Mouse (Mus musculus) heart, embryonic 11.5 days (tissue): ENCODE measurements around the gene Smox. TPM values are rescaled to one million over a fixed set of nuclear protein-coding genes. Genes with fewer than 3 reads are reported as not detected.

ENCODE experiments used
- ATAC-seq: fragments of 200-750 bp; cut with Nextera tagmentation; replicated peaks from 2 replicates; pipeline ENCODE4 v1.8.0; 2017; ENCODE audit warnings: moderate library complexity; ENCODE audit not compliant: insufficient number of reproducible peaks, low FRiP score, low TSS enrichment
- H3K27ac ChIP-seq: fragments of 300-500 bp; sonication (generic); 2 replicates; pipeline ENCODE4 v1.5.1; 2014; ENCODE audit warnings: mild to moderate bottlenecking, low read depth, low read length
- H3K27me3 ChIP-seq: fragments of 300-500 bp; sonication (generic); 2 replicates; pipeline ENCODE4 v1.6.1; 2014; ENCODE audit warnings: mild to moderate bottlenecking, low read length, mixed read lengths; ENCODE audit not compliant: control insufficient read depth, insufficient read depth
- H3K36me3 ChIP-seq: fragments of 300-500 bp; sonication (generic); 2 replicates; pipeline ENCODE4 v1.6.1; 2014; ENCODE audit warnings: mild to moderate bottlenecking, low read length, moderate library complexity, mixed read lengths; ENCODE audit not compliant: control insufficient read depth, insufficient read depth
- H3K4me1 ChIP-seq: fragments of 300-500 bp; sonication (generic); 2 replicates; pipeline ENCODE4 v1.6.1; 2014; ENCODE audit warnings: low read length; ENCODE audit not compliant: control insufficient read depth, insufficient read depth
- H3K4me2 ChIP-seq: fragments of 300-500 bp; sonication (generic); 2 replicates; pipeline ENCODE4 v1.6.1; 2014; ENCODE audit warnings: mild to moderate bottlenecking, moderate library complexity
- H3K4me3 ChIP-seq: fragments of 300-500 bp; sonication (generic); 2 replicates; pipeline ENCODE4 v1.5.1; 2014; ENCODE audit warnings: low read depth, low read length
- H3K9ac ChIP-seq: fragments of 300-500 bp; sonication (generic); 2 replicates; pipeline ENCODE4 v1.6.1; 2014; ENCODE audit warnings: mild to moderate bottlenecking, low read depth, low read length, moderate library complexity
- H3K9me3 ChIP-seq: fragments of 300-500 bp; sonication (generic); replicated peaks from 2 replicates; pipeline ENCODE4 v1.6.1; 2016; ENCODE audit warnings: low read length; ENCODE audit not compliant: control insufficient read depth
- WGBS: fragments of 180-500 bp; shearing (Covaris S2); extraction: QIAGEN DNeasy Blood & Tissue Kit; methylation state at CpG from one replicate; pipeline ENCODE4 v1.1.7; 2014; ENCODE audit not compliant: insufficient replicate concordance; 5-methylcytosine and 5-hydroxymethylcytosine counted together
- polyA plus RNA-seq: library from polyadenylated mRNA; unstranded; fragments of >200 nt; fragmentation: Nextera tagmentation; extraction: Ambion mirVana; gene quantifications from 2 replicates; pipeline ENCODE4 v1.2.1, GENCODE M21; 2014

The Smox gene
- polyA plus RNA-seq, 1 experiment from 2014 or later: 16.5 TPM

DNA sequence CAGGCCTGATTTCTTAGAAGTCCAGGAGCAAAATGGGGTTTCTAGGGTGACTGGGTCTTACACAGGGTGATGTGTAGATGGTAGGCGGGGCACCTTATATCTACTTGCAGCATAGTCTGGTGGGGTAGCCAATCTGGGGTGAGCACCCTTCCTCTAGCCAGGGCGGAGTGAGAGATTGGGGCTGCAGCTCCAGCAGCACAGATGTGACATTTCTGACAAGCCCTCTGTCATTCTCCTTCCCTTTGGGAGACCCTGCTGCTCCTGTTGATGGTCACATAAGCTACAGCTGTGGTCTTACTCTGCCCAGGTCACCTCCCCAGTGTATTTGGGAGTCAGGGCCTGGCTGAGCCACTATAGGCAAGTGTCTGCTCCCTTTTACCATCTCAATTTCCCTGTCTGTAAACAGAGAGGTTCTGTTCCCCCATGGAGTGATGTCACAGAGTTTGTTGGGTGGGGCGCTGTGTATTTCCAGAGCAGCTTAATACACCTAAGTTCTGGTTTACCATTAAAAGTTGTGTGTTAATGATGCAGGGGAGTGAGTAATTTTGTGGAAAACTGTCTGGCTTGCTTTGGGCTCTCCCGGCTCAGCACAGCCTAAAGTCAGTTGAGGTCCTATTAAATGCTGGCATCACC, 6.0 kb downstream of the Smox start:
- H3K4me3 ChIP-seq: no peak overlapping the region
- H3K9ac ChIP-seq: no peak overlapping the region
- peaks cover 4% of the 10 kb centered on the region; the same call in 1 of the 2 replicates for H3K27me3 ChIP-seq
- ATAC-seq: peak; percentile 92
- H3K4me1 ChIP-seq: peaks cover 9% of the 10 kb centered on the region
- H3K4me2 ChIP-seq: no peak overlapping the region; the same call in 1 of the 2 replicates
- WGBS: 79% methylated on average over 4 of the region's 4 CpGs
- H3K9me3 ChIP-seq: no peaks in the 10 kb centered on the region
- H3K36me3 ChIP-seq: no peaks in the 10 kb centered on the region
- H3K27ac ChIP-seq: peak overlapping the region; percentile 60; the same call in 1 of the 2 replicates

DNA sequence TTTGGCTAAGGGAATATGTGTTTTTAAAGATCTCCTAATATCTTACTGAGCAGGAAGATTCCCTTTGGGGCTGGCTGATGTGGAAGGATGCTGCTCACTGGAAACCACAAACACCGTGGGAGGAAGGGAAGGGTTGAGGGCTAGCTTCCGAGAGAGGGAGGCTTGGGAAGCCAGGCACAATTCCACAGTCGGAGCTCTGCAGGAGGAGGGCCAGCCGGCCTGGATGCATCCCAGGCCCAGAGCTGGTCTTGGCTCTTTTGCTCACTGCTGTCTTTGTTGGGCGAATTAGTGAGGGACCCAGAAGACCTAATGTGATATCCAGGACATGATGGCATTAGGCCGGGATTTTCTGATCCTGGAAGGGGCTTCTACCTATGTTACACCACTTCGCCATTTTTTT, 6.9 kb downstream of the Smox start:
- Histone ChIP-seq H3K27ac (no peak overlapping the region), H3K4me2 (no peak overlapping the region; the same call in 1 of the 2 replicates), H3K27me3 (peaks cover 4% of the 10 kb centered on the region; the same call in 1 of the 2 replicates), H3K9me3 (no peaks in the 10 kb centered on the region), H3K9ac (no peak overlapping the region), H3K4me1 (peaks cover 11% of the 10 kb centered on the region), H3K4me3 (no peak overlapping the region), H3K36me3 (no peaks in the 10 kb centered on the region)
- no peak for ATAC-seq
- WGBS: 63% methylated on average over 7 of the region's 7 CpGs

DNA sequence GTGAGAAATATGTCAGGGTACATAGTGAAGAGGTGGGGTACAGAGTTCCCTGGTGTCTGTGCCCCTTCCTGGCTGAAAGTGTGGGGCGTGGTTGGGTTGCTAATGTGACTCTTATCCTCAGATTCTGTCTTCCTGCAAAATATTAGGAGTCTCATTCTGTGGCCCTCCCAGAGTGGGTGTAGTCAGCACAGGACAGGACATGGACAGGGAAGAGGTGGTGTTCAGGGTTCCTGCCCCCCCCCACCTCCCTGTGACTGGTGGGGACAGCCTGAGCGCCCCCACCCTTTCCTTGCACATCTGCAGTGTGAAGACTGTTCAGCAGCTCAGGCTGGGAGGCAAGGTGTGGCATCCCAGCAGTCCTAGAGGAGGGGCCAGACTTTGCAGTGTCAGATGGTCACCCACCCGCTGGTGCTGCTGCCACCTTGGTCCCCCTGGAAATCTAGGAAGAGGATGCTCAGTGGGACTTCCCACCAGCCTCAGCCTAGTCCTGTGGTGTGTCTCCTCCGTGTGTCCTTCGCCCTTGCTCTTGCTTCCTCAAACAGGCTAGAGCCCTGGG, 8.1 kb downstream of the Smox start:
- H3K9me3 ChIP-seq: no peaks in the 10 kb centered on the region
- H3K27me3 ChIP-seq: no peaks in the 10 kb centered on the region; the same call in 1 of the 2 replicates
- no peak overlapping the region for H3K9ac ChIP-seq
- no peak for ATAC-seq
- H3K4me2 ChIP-seq: no peak overlapping the region
- no peaks in the 10 kb centered on the region for H3K36me3 ChIP-seq
- no peak overlapping the region for H3K4me3 ChIP-seq
- 54% methylated on average over 5 of the region's 5 CpGs for WGBS
- peaks cover 11% of the 10 kb centered on the region for H3K4me1 ChIP-seq
- H3K27ac ChIP-seq: no peak overlapping the region

DNA sequence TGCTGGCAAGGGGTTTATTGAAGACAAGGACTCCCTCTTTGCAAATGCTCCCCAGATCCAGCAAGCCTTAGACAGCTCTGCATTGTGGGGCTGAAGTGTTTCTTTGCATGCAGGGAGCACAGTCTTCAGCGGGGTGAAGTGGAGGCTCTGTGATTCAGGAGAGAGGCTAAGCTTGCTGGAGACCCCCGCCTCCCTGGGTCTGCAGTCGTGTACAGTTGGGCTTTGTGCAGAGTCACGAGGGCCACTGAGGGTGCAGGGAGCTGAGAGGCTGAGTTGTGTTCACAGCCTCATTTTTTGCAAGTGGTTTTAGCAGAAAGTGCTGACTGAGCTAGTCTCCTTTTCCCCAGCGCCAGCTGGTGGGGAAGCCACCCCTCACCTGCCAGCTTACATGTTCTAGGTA, 10.6 kb downstream of the Smox start:
- WGBS: 54% methylated on average over 5 of the region's 5 CpGs
- Histone ChIP-seq H3K9ac (no peak overlapping the region), H3K36me3 (no peaks in the 10 kb centered on the region), H3K27ac (no peak overlapping the region), H3K4me3 (no peak overlapping the region), H3K27me3 (no peaks in the 10 kb centered on the region; the same call in 1 of the 2 replicates), H3K4me1 (peaks cover 14% of the 10 kb centered on the region), H3K4me2 (no peak overlapping the region), H3K9me3 (no peaks in the 10 kb centered on the region)
- no peak for ATAC-seq

DNA sequence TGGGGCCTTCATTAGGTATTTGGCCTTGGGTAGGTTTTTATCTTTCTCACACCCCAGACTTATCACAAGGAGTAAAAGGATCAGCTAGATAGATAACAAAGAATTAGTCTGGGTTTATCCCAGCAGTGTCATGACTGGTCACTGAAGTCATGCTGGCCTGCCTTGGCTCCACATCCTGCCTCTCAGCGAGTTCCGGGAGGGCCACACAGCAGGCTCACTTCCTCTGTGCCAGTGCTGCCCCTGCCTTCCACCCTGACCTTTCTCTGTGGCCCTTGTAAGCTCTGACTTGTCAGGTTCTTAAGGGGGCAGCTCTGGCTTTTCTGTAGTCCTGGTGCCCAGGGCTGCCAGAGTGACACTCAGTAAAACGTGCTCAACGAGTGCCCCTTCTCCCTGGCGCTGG, 11.3 kb downstream of the Smox start:
- Histone ChIP-seq H3K4me2 (no peak overlapping the region), H3K9ac (no peak overlapping the region), H3K36me3 (no peaks in the 10 kb centered on the region), H3K27ac (no peak overlapping the region), H3K4me1 (peaks cover 14% of the 10 kb centered on the region), H3K4me3 (no peak overlapping the region), H3K27me3 (no peaks in the 10 kb centered on the region; the same call in 1 of the 2 replicates), H3K9me3 (no peaks in the 10 kb centered on the region)
- WGBS: 59% methylated on average over 5 of the region's 5 CpGs
- no peak for ATAC-seq

DNA sequence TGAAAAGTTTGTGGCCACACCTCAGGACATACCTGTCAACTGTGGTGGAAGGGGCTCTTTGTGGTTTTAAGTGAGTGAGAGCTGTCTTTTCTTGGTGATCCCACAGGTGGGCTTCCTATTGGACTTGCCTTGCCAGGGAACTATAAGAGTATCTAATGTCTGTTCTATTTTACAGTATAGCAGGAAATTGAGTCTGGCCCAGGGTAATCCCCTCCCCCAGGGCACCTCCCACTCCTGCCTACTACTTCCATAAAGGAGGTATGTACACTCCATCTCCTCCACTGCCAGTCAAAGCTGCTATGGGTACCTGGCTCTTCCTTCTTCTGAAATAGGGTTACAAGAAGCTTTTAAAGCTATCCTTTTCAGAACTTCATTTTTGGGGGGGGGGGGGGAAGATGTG, 14.1 kb downstream of the Smox start:
- Histone ChIP-seq H3K9me3 (no peaks in the 10 kb centered on the region), H3K4me1 (peaks cover 32% of the 10 kb centered on the region), H3K27me3 (no peaks in the 10 kb centered on the region), H3K9ac (no peak overlapping the region), H3K4me2 (no peak overlapping the region), H3K27ac (no peak overlapping the region), H3K4me3 (no peak overlapping the region), H3K36me3 (no peaks in the 10 kb centered on the region)
- no peak for ATAC-seq

DNA sequence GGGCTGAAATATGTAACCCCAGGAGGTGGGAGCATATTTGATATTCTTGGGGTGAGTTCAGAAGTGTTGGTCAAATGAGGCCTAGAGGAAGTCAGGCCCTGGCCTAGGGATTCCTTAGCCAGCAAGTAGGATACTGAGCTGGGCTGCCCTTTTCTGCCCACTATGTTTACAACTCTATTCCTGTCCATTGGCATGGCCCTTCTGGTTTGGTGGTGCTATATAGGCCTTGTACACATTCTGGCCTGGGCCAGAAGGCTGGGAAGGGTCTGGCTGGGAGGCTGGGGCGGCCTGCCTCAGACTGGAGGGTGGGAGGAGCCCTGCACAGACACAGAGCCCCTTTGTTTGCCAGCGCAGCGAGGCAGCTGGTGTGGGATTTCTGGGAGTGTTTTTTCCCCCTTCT, 15.1 kb downstream of the Smox start:
- WGBS: 38% methylated on average over 3 of the region's 3 CpGs
- peak overlapping the region; percentile 46; the same call in 1 of the 2 replicates for H3K9ac ChIP-seq
- H3K4me3 ChIP-seq: no peak overlapping the region
- no peak for ATAC-seq
- H3K9me3 ChIP-seq: no peaks in the 10 kb centered on the region
- no peaks in the 10 kb centered on the region for H3K36me3 ChIP-seq
- peaks cover 34% of the 10 kb centered on the region for H3K4me1 ChIP-seq
- H3K4me2 ChIP-seq: no peak overlapping the region
- H3K27me3 ChIP-seq: no peaks in the 10 kb centered on the region
- H3K27ac ChIP-seq: peak overlapping the region; percentile 17; the same call in 1 of the 2 replicates

DNA sequence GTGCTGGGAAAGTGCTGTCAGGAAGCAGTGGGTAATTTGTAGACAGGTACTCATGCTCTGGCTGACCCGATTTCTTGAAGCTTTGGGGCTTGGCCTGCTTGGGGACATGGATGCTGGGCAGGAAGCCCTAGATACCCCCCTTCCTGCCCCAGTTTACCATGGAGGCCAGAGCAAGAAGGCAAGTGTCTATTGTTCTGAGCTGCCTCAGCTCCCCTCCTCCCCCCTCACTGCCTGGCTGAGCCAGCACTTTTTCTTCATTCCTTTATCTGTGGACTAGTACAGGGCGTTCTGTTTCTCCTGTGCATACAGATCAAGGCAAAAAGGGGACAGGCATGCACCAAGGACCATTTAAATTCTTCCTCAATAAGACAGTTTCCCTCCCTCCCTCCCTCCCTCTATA, 17.2 kb downstream of the Smox start:
- 37% methylated on average over 2 of the region's 2 CpGs for WGBS
- H3K27me3 ChIP-seq: no peaks in the 10 kb centered on the region
- no peaks in the 10 kb centered on the region for H3K9me3 ChIP-seq
- H3K9ac ChIP-seq: peak overlapping the region; percentile 16; the same call in 1 of the 2 replicates
- no peak overlapping the region for H3K4me2 ChIP-seq
- ATAC-seq: no peak
- H3K27ac ChIP-seq: no peak overlapping the region
- H3K4me1 ChIP-seq: peaks cover 30% of the 10 kb centered on the region
- no peaks in the 10 kb centered on the region for H3K36me3 ChIP-seq
- no peak overlapping the region for H3K4me3 ChIP-seq
